Mouse (Mus musculus) left cerebral cortex, postnatal 4 days (tissue): ENCODE results near the gene Bbs2. TPM values are rescaled to one million over a fixed set of nuclear protein-coding genes. Genes with fewer than 3 reads are reported as not detected.
"Not testable (repeated sequence)": the region's sequence is repeated elsewhere in the genome, so short reads cannot be mapped to it uniquely, and the experiment has no call there.

Source experiments
- DNase-seq: peaks from one replicate; pipeline ENCODE4 v3.0.0-alpha.2; 2022
- intact Hi-C: fragments of 180-260 bp; cut with DNase I; formaldehyde crosslinking; loops from one replicate; pipeline ENCODE4 v1.15.1; 2025
- total RNA-seq, 2 experiments: library from RNA; stranded (reverse); gene quantifications; 2 replicates each; pipeline ENCODE4 v1.2.3; 2021

The Bbs2 gene
- total RNA-seq, 2 experiments from 2014 or later: 15.8 to 16.1 TPM

DNA sequence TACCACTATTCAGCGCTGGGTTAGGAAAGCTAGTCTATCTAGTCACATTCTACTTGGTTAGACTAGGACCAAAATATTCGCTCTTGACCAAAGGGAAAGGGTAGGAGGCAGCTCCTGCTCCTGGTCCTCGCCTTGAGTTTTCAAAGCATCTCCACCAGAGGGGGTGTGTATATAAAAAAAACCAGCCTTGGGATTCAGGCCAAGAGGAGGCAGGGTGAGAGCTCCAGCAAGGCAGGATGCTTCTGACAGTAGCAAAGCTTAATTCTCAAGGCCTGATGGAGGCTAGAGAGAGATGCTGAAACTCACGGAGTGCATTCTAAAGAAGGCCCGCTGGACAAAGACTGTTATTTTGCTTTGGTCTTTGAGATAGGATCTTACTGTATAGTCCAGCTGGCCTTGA is 5.4 kb upstream of the Bbs2 start:
- intact Hi-C loops: loop anchor here (1.0 kb wide), 1 partner anchor 46 kb away; no protein-coding TSS in a partner anchor
- peak; percentile 33 for DNase-seq

DNA sequence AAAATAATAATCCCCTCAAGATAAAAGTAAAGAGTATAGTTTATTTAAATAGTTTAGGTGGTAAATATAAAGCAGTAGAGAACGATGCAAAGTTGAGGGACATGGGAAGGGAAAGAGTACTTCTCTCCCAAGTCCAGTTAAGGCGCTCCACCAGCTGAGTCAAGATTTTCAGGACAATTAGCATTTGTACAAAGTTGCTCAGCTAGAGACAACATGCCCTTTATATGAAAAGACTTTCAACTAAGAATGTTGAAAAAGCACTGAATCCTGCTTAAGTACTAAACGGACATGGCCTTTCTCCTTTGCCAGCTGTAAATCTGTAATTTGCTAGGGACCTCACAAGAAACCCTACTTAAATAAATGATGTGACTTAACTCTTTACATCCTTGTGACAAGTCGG is 268 bp upstream of the Bbs2 start:
- intact Hi-C loops: no loop called here
- DNase-seq: no peak

DNA sequence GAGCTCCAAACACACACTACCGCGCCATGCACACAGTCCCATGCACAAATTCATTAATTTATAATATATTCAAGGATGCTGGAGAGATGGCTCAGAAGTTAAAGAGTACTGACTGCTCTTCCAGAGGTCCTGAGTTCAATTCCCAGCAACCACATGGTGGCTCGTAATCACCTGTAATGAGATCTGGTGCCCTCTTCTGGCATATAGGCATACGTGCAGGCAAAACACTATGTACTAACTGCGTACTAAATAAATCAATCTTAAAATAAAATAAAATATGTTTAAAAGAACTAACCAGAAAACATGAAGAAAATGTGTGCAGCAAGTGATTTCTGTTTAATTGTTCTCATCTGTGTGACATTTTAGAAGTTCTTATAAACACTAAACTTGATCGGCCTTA is 4.4 kb downstream of the Bbs2 start:
- DNase-seq: no peak
- intact Hi-C loops: no loop called here

DNA sequence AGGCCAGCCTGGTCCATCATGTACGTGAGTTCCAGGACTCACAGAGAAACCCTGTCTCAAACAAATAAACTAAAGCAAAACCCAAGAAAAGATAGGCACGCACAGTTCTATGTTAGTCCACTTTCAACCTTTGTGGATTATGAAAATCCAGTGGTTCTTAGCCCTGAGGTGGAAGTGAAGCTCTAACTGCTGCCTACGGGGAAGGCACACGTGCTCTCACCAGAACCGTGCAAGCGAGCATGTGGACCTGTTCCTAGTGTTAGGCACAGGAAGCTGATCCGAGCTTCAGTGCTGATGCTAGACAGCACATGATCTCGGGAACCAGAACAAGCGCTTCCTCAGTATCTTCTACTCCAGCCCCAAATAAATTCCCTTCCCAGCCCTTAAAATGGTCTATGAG is 5.9 kb downstream of the Bbs2 start:
- DNase-seq: no peak
- intact Hi-C loops: no loop called here

DNA sequence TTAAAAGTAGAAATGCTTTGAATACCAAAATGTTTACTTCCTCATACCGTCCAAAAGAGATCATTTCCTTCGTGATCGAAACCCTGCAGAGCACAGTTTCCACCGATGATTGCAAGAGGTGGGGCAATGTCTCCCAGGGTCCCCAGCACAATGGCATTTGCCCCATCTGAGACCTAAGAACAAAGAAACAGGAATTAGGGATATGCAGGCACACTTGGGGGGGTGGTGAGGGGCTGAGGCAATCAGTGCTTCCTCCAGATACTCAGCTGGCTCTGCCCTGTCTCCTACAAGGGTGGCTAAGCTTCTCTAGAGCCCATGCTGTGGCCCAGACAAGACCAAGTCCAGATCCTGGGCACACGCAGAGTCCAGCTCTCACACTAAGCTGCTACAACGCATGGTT is 9.0 kb downstream of the Bbs2 start:
- no peak for DNase-seq
- intact Hi-C loops: no loop called here

DNA sequence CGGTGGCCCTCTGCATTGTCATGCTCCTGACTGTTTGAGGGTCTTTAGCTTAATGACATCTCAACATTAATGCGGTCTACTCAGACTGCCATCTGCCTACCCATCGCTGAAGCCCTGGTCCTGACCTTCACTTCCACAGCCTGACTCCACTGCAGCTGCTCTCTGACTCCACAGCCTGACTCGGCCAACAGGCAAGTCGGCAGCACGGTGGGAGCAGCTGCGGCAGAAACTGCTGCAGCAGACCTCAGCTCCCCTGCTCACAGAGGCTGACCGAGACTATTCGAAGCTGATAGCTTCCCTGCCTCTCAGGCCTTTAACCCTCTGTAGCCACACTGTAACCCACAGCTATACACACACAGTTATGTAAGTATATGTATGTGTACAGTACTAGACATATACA is 10.8 kb downstream of the Bbs2 start:
- DNase-seq: no peak
- intact Hi-C loops: no loop called here

DNA sequence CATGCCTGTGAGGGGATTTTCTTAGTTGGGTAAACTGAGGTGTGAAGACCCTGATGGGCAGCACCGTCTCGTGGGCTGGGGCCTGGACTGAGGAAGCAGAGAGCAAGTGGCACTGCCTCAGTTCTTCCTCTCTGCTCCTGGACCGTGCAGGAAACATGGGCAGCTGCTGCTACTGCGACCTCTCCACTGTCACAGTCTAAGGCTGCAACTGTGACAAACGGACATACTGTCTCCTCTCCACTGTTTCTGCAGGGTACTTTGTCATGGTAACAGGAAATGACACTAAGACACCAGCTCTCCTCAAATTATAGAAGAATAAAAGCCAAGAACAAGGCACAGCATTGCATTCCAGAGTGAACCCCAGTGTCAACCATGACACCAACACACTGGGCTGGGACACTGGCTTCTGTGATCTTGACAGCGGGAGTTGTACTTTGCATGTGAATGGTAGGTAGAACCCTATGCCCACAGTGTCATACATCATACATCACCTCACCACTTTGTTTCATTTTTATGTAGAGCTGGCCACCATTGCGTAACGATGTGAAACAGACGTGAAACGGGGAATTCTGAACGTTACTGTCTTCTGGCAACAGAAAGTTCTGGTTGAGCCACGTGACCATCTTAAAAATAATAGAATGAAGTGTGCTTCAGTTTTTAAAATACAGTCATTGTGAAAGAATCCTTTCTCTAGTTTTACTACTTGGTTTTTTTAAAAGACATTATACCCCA is 22.1 kb downstream of the Bbs2 start:
- intact Hi-C loops: no loop called here
- no peak for DNase-seq

DNA sequence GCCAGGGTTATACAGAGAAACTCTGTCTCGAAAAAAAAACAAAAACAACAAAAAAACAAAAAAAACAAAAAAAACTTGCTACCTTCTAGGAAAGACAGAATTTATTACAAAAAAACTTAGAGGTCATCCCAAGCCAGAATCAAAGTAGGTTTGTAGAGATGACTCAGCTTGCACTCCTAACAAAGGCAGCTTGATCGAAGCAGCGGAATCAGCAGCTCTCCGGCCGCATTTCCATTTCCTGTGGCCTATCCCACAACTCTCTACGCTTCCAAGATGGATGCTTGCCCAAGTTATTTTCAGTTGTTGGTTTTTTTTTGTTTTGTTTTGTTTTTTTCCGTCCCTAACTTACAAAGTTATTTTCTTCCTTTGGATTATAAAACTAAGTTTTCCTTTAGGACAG is 29.9 kb downstream of the Bbs2 start:
- intact Hi-C loops: no loop called here
- no peak for DNase-seq

DNA sequence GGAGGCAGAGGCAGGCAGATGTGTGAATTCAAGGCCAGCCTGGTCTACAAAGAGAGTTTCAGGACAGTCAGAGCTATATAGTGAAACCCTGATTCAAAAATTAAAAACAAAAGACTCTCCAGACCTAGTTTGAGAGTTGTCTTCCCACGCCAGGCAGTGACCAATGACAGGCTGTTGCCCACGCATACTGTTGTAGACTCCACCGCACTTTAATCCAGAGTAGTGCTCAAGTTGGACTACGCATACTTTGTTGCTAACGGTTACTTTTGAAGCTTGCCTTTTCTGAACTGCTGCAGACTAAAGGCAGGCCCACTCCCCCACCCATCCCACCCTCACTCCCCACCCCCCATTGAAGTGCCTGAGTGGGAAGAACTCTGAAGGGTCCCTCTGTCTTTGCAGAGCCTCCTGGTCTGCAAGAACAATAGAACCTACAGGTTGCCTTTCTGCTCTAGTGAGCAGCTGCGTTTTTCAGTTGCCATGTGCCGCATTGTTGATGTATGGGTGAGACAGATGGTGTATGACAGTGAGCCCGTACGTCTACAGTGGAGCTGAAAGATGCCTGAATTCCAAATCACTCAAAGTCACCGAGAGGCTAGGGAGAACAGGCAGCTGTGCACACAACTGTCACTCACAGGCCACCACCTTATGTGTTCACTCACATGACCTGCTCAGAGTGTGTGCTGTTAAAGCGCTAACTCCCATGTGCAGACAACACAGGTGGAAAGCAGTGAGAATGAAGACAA is 32.4 kb downstream of the Bbs2 start:
- intact Hi-C loops: no loop called here
- DNase-seq: no peak

DNA sequence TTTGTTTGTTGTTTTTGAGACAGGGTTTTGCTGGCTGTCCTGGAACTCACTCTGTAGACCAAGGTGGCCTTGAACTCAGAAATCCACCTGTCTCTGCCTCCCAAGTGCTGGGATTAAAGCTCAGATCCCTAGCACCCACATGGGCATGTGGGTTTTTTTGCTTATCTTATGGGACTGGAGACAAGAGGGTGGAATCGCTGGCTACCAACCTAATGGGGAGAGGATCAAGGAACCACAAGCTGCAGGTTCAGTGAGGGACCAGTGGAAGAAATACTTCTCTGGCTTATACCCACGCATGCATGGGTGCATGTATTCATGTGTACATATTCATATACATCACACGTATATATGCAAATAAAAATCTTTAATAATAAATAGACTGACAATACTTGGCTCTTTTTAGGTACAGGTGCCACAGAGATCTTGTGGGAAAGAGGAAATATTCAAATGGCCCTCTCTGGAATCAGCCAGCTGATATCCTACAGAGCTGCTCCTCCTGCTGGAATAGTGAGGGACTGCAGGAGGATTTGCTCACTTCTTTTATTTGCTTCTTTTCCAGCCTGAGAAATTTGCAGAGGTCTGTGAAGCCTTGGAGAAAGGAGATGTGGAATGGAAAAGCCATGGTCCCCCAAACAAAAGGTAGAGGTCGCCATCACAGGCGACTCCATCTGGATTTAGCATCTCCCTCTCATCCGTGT is 41.4 kb downstream of the Bbs2 start:
- intact Hi-C loops: no loop called here

DNA sequence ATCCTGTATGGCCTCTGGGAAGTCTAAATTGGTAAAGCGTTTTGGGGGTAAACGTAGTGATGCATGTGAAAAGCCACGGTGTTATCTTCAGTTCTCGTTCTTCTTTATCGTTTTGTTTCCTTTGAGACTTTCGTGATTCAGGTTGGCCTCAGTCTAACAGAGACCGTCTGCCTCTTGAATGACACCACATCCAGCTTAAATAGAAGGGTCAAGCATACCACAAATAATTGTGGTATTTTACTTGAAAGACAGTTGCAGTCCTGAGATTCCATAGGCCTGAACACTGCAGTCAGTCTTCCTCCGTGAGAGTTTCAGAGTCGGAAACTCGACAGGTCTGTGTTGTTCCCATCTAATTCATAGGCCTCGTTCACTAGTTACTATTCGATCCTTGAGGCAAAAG is 46.0 kb downstream of the Bbs2 start:
- intact Hi-C loops: no loop called here
- no peak for DNase-seq

More for the DNA sequence above, 41.4 kb downstream of the Bbs2 start:
- DNase-seq: peak; percentile 56

DNA sequence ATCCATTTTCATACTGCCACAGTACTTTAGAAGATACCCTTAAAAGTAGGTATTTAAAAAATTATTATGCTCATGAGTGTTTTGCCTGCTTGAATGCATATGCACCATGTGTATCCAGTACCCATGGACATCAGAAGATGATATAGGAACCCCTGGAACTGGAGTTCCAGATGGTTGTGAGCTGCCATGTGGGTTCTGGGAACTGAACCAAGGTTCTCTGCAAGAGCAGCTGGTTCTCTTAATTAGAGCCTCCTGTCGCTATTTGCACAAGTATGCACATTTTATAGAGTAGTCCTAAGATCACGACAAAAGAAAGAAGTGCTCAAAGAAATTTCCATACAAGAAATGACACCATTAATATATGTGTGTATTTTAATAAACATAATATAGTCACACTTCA is 50.9 kb downstream of the Bbs2 start:
- intact Hi-C loops: no loop called here
- peak; percentile 30 for DNase-seq

DNA sequence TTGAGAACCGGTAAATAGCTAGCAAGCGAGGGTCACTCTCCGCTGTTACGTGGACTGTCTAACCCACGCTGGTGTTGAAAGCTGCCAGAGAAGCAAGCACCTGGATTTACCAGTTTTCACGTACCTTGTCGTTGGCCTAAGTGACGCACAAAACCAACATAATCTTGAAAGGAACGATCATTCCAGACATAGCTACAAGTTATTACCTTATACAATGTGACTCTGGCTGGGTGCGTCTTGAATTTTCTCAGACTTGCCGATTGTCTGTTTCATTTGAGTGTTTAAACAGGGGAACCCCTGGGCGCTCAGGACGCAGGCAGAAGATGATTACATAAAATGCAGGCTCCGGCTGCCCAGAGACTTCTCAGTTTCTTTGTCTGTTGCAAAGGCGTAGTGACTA is 60.9 kb downstream of the Bbs2 start:
- no peak for DNase-seq
- intact Hi-C loops: no loop called here

DNA sequence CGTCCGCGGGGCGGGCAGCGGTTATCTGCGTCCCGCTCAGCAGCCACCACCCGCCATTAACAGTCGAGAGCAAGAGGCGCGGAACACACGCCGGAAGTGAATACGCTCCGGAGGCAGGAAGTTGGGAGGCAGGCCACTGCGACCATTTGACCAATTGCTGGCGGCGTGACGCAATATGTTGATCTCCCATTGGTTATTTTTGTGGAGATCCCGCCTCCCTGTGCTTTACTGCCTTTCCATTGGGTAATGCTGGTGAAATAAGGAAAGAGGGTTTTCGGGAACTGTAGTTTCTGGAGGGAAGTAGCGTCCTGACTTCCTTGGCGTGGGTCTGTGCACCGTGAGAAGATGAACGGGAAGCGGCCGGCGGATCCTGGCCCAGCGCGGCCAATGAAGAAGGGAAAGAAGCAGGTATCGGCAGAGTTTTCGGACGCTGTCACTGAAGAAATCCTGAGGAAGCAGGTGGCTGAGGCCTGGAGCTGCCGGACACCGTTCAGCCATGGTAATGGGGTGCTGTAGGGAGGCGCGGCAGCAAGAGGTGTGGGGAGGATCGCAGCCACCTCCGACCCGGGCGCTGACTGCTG is 61.7 kb downstream of the Bbs2 start, which contains the start of the genes Nudt21 and Ogfod1:
Gene Nudt21 (minus strand): TSS at position 88 of the 581 bp plus-strand sequence.
Gene Ogfod1 (plus strand): TSS at position 255 of the 581 bp plus-strand sequence.
- DNase-seq: peak; percentile 94
- intact Hi-C loops: no loop called here

DNA sequence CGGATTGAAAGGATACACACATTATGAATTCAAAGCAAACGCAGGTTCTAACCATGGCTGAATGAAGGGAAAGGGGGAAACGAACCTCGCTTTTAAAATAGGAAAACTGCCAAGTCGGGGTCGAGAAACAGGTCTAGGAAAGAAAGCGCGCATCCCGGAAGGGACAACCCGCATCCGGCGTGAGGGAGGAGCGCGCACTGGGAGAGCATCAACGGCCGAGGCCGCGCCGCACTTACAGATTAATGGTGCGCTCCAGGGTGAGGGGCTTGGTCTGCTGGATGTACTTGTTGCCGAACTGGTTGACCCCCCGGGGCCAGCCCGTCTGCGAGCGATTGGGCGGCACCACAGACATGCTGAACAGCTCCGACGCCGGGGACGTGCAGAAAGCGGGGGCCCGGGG is 62.2 kb downstream of the Bbs2 start:
- peak; percentile 76 for DNase-seq
- intact Hi-C loops: not testable (repeated sequence)

DNA sequence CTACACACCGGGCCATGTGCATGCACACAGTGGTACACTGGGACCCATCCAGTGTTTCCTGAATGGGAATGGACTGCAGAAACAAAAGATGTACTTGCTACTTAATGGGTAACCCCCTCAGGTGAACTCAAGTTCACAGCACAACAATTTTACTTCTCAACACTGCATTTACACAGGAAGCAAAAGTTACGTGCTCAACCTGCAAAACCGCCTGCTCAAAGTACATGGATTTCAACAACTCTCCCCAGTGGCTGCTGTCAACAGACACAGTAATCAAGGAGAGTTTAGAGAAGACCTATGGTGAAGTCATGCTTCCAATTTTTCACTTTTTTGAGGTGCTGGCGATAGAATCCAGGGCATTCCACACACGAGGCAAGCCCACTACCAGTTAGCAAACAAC is 63.5 kb downstream of the Bbs2 start:
- intact Hi-C loops: no loop called here
- no peak for DNase-seq

DNA sequence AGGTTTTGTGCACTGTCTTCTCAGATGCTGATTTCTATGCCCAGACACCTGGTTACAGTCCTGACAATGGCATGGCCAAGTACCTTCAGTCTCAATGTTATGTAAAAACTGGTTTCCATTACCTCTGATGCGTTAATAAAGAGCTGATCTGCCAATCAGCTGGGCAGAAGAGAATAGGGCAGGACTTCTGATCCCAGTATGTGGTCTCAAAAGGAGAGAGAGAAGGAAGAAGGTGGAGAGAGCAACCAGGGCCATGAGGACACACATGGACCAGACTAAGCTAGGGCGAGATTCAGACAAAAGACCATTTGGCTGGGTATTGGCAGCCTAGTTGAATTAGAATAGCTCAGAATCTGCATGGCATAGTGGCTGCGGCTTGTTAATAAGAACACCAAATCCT is 65.1 kb downstream of the Bbs2 start:
- no peak for DNase-seq
- intact Hi-C loops: no loop called here

DNA sequence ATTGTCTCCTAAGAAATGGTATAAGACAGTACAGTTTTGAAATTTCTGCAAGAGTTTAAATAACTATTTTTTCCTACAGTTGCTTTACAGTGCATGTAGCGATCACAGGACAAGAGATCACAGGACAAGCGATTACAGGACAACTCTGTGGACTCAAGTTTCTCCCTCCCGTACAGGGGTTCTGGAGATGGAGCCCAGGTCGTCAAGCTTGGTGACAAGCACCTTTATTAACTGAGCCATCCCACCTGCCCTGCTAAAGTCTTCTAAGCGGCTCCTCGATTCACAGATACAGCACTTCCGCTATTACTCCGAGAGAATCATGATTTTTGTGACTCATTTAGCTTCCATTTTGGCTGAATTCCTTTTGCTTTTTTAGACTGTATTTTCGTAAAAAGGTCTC is 69.0 kb downstream of the Bbs2 start:
- intact Hi-C loops: no loop called here
- no peak for DNase-seq

DNA sequence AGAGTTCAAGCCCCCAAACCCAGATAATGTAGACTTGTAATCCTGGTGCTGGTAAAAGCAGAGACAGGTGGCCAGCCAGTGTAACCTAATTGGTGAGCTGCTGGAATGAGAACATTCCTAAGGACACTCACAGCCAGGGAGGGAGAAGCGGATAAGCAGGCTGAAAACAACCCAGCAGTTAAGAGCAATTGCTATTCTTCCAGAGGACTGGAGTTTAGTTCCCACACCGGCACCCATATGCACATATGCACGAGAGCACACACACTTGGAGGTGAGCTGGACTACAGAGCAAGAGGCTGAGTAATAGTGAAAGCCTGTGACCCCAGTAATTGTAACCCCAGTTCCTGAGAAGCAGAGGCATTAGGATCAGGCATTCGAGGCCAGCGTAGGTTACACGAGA is 74.8 kb downstream of the Bbs2 start:
- DNase-seq: no peak
- intact Hi-C loops: no loop called here
